Comparison of ENCODE assay signal across 22 mouse cellular contexts in genomic region chr15:98835291-98835690, GRCm38 (mm10). TPM values are rescaled to one million over a fixed set of nuclear protein-coding genes. Genes with fewer than 3 reads are reported as not detected.
"Had no signal": no experiment of that assay in that cellular context is flagged by ENCODE, and none has a peak within 500 bp of the region (broad histone marks: within the 10 kb centered on the region; RNA-seq: fewer than 3 reads in every experiment).

No protein-coding gene starts in this region.

- H3K27me3 ChIP-seq: limb, embryonic 12.5 days; midbrain, embryonic 15.5 days; neural tube, embryonic 12.5 days had no signal

- H3K4me1 ChIP-seq: neural tube, embryonic 12.5 days had no signal

- H3K27ac ChIP-seq: kidney, postnatal 0 days; limb, embryonic 12.5 days; midbrain, embryonic 15.5 days; neural tube, embryonic 12.5 days had no signal

- DNase-seq: kidney, adult 2 months; layer of hippocampus, adult 9-11 months; layer of hippocampus, postnatal 36 days; lung, adult 2 months; lung, postnatal 36 days; retina, postnatal 1 day; right cerebral cortex, postnatal 4 days; spleen, adult 18-20 months; thymus, adult 18-20 months; thymus, postnatal 14 days had no signal

- H3K4me2 ChIP-seq: limb, embryonic 12.5 days; midbrain, embryonic 11.5 days; midbrain, embryonic 15.5 days; neural tube, embryonic 12.5 days had no signal

- H3K9me3 ChIP-seq: limb, embryonic 12.5 days; midbrain, embryonic 15.5 days; neural tube, embryonic 12.5 days had no signal

- H3K9ac ChIP-seq: limb, embryonic 12.5 days; midbrain, embryonic 15.5 days; neural tube, embryonic 12.5 days had no signal

- ATAC-seq: lung, postnatal 0 days; midbrain, embryonic 15.5 days had no signal

- H3K4me3 ChIP-seq: limb, embryonic 12.5 days; midbrain, embryonic 15.5 days; neural tube, embryonic 12.5 days had no signal

RNA-seq across cellular contexts. Expression of gene Ddn, which starts 26.0 kb away (rescaled TPM):
- total RNA-seq: liver, adult 2 months; monocyte, adult 5-6 weeks had no signal
- polyA plus RNA-seq: limb, embryonic 12.5 days; liver, adult 2 months; stomach, embryonic 14.5 days had no signal

RNA-seq across cellular contexts. Expression of gene Wnt1, which starts 45.6 kb away (rescaled TPM):
- total RNA-seq: layer of hippocampus, adult 18-20 months; layer of hippocampus, postnatal 36 days; left cerebral cortex, postnatal 25 days; liver, adult 2 months; megakaryocyte progenitor cell, adult 5-6 weeks; monocyte, adult 5-6 weeks had no signal
- polyA plus RNA-seq: kidney, adult 2 months; kidney, postnatal 0 days; limb, embryonic 12.5 days; liver, adult 2 months; lung, adult 2 months; lung, postnatal 0 days; stomach, embryonic 14.5 days had no signal

RNA-seq across cellular contexts. Expression of gene Wnt10b, which starts 57.3 kb away (rescaled TPM):
- total RNA-seq: liver, adult 2 months; monocyte, adult 5-6 weeks had no signal
- polyA plus RNA-seq: kidney, postnatal 0 days; liver, adult 2 months; midbrain, embryonic 15.5 days; stomach, embryonic 14.5 days had no signal
